Mouse (Mus musculus) right cerebral cortex, postnatal 36 days (tissue): ENCODE results near the gene Col18a1.

Source experiments
- DNase-seq, 2 experiments: peaks; one replicate each; pipeline ENCODE4 v3.0.0; 2022; ENCODE audit warnings: low spot score in 2 of 2, mixed read lengths in 1 of 2

Col18a1 gene

GRCm38 (mm10) chr10:77110010-77110409, 56.3 kb downstream of the Col18a1 start:
- DNase-seq: no peak

GRCm38 (mm10) chr10:77108106-77108505, 58.2 kb downstream of the Col18a1 start:
- no peak for DNase-seq

GRCm38 (mm10) chr10:77104327-77104726, 62.0 kb downstream of the Col18a1 start:
- no peak for DNase-seq

- DNase-seq: no peak
Observed at GRCm38 (mm10) chr10:77103689-77104088, 62.7 kb downstream of the Col18a1 start.

- DNase-seq: no peak
Observed at GRCm38 (mm10) chr10:77099777-77100176, 66.6 kb downstream of the Col18a1 start.

GRCm38 (mm10) chr10:77098619-77099018, 67.7 kb downstream of the Col18a1 start:
- no peak for DNase-seq

- DNase-seq: no peak
Observed at GRCm38 (mm10) chr10:77097890-77098200, 68.5 kb downstream of the Col18a1 start.

- no peak for DNase-seq
Observed at GRCm38 (mm10) chr10:77097006-77097889, 69.1 kb downstream of the Col18a1 start.

- DNase-seq: no peak
Observed at GRCm38 (mm10) chr10:77095666-77096065, 70.7 kb downstream of the Col18a1 start.

GRCm38 (mm10) chr10:77093817-77094216, 72.5 kb downstream of the Col18a1 start:
- DNase-seq: peak; percentile 20 to 41

- DNase-seq: no peak
Observed at GRCm38 (mm10) chr10:77091538-77092097, 74.7 kb downstream of the Col18a1 start.

GRCm38 (mm10) chr10:77090063-77090462, 76.3 kb downstream of the Col18a1 start:
- DNase-seq: no peak

- DNase-seq: no peak
Observed at GRCm38 (mm10) chr10:77089336-77089735, 77.0 kb downstream of the Col18a1 start.

- DNase-seq: no peak
Observed at GRCm38 (mm10) chr10:77084568-77084967, 81.8 kb downstream of the Col18a1 start.

GRCm38 (mm10) chr10:77082921-77083320, 83.4 kb downstream of the Col18a1 start:
- no peak for DNase-seq

- DNase-seq: peak; percentile 59 to 61
Observed at GRCm38 (mm10) chr10:77082453-77082852, 83.9 kb downstream of the Col18a1 start.

GRCm38 (mm10) chr10:77078961-77079360, 87.4 kb downstream of the Col18a1 start:
- DNase-seq: no peak

GRCm38 (mm10) chr10:77078456-77078855, 87.9 kb downstream of the Col18a1 start:
- DNase-seq: no peak

GRCm38 (mm10) chr10:77074276-77074974, 91.9 kb downstream of the Col18a1 start:
- no peak for DNase-seq

GRCm38 (mm10) chr10:77070072-77070471, 96.3 kb downstream of the Col18a1 start:
- peak in 1 of 2 experiments; percentile 37 for DNase-seq

GRCm38 (mm10) chr10:77068469-77068868, 97.9 kb downstream of the Col18a1 start:
- no peak for DNase-seq

- DNase-seq: no peak
Observed at GRCm38 (mm10) chr10:77064659-77065058, 101.7 kb downstream of the Col18a1 start.

- DNase-seq: no peak
Observed at GRCm38 (mm10) chr10:77064239-77064638, 102.1 kb downstream of the Col18a1 start.
